Mouse (Mus musculus): Measurements from ENCODE around the gene Med12l. TPM values are rescaled to one million over a fixed set of nuclear protein-coding genes. Genes with fewer than 3 reads are reported as not detected.
A peak's percentile ranks its signal among the peaks of the same experiment; 100 is the strongest.
"Not testable (repeated sequence)": the region's sequence is repeated elsewhere in the genome, so short reads cannot be mapped to it uniquely, and the experiment has no call there.

Med12l gene
- polyA plus RNA-seq, 1 experiment from 2014 or later = 2.9 TPM

GRCm38 (mm10) chr3:59102146-59102545, 96.5 kb downstream of the Med12l start:
- H3K4me3 ChIP-seq = no peak overlapping the region
- H3K4me2 ChIP-seq = no peak overlapping the region
- WGBS = 91% methylated on average over 2 of the region's 2 CpGs
- H3K36me3 ChIP-seq = no peaks in the 10 kb centered on the region
- no peaks in the 10 kb centered on the region for H3K27me3 ChIP-seq
- no peak overlapping the region for H3K27ac ChIP-seq
- H3K4me1 ChIP-seq = peaks cover 4% of the 10 kb centered on the region; the same call in 1 of the 2 replicates
- H3K9ac ChIP-seq = no peak overlapping the region
- no peaks in the 10 kb centered on the region for H3K9me3 ChIP-seq
- ATAC-seq (ENCODE audit: insufficient number of reproducible peaks, insufficient read depth, low FRiP score, low TSS enrichment, low read depth) = no peak

- 85% methylated on average over 4 of the region's 4 CpGs for WGBS
- ATAC-seq (ENCODE audit: insufficient number of reproducible peaks, insufficient read depth, low FRiP score, low TSS enrichment, low read depth) = no peak
- no peaks in the 10 kb centered on the region for H3K9me3 ChIP-seq
Measured at GRCm38 (mm10) chr3:59104462-59104861, 98.8 kb downstream of the Med12l start.

GRCm38 (mm10) chr3:59107439-59107838, 101.8 kb downstream of the Med12l start:
- H3K4me3 ChIP-seq = no peak overlapping the region

More at GRCm38 (mm10) chr3:59104462-59104861, 98.8 kb downstream of the Med12l start:
- no peaks in the 10 kb centered on the region for H3K36me3 ChIP-seq
- H3K27me3 ChIP-seq = no peaks in the 10 kb centered on the region
- H3K4me3 ChIP-seq = no peak overlapping the region
- H3K4me1 ChIP-seq = peaks cover 4% of the 10 kb centered on the region; the same call in 1 of the 2 replicates
- no peak overlapping the region for H3K9ac ChIP-seq
- H3K4me2 ChIP-seq = no peak overlapping the region
- no peak overlapping the region for H3K27ac ChIP-seq

GRCm38 (mm10) chr3:59109834-59110233, 104.2 kb downstream of the Med12l start:
- not testable (repeated sequence) for H3K4me3 ChIP-seq; H3K4me2 ChIP-seq; H3K4me1 ChIP-seq; H3K9ac ChIP-seq; H3K27me3 ChIP-seq; ATAC-seq (ENCODE audit: insufficient number of reproducible peaks, insufficient read depth, low FRiP score, low TSS enrichment, low read depth); H3K9me3 ChIP-seq; H3K36me3 ChIP-seq; H3K27ac ChIP-seq
- WGBS = 93% methylated on average over 3 of the region's 3 CpGs

More at GRCm38 (mm10) chr3:59107439-59107838, 101.8 kb downstream of the Med12l start:
- H3K9ac ChIP-seq = no peak overlapping the region
- 96% methylated on average over 4 of the region's 4 CpGs for WGBS
- no peak overlapping the region for H3K27ac ChIP-seq
- no peaks in the 10 kb centered on the region for H3K36me3 ChIP-seq
- no peaks in the 10 kb centered on the region for H3K27me3 ChIP-seq
- H3K4me2 ChIP-seq = no peak overlapping the region
- no peak for ATAC-seq (ENCODE audit: insufficient number of reproducible peaks, insufficient read depth, low FRiP score, low TSS enrichment, low read depth)
- H3K9me3 ChIP-seq = no peaks in the 10 kb centered on the region
- H3K4me1 ChIP-seq = no peaks in the 10 kb centered on the region

- no peaks in the 10 kb centered on the region; the same call in 1 of the 2 replicates for H3K36me3 ChIP-seq
- no peak overlapping the region for H3K4me3 ChIP-seq
- no peak overlapping the region for H3K4me2 ChIP-seq
- ATAC-seq (ENCODE audit: insufficient number of reproducible peaks, insufficient read depth, low FRiP score, low TSS enrichment, low read depth) = no peak
- no peak overlapping the region for H3K27ac ChIP-seq
- H3K9ac ChIP-seq = no peak overlapping the region
- no peaks in the 10 kb centered on the region for H3K9me3 ChIP-seq
- H3K27me3 ChIP-seq = no peaks in the 10 kb centered on the region
- H3K4me1 ChIP-seq = no peaks in the 10 kb centered on the region
- 81% methylated on average over 3 of the region's 3 CpGs for WGBS
Measured at GRCm38 (mm10) chr3:59111944-59112343, 106.3 kb downstream of the Med12l start.

GRCm38 (mm10) chr3:59113291-59113690, 107.7 kb downstream of the Med12l start:
- H3K4me2 ChIP-seq; H3K9me3 ChIP-seq; ATAC-seq (ENCODE audit: insufficient number of reproducible peaks, insufficient read depth, low FRiP score, low TSS enrichment, low read depth); H3K9ac ChIP-seq; H3K27me3 ChIP-seq; H3K36me3 ChIP-seq; H3K4me1 ChIP-seq; H3K27ac ChIP-seq; H3K4me3 ChIP-seq: not testable (repeated sequence)
- WGBS = 95% methylated on average over 4 of the region's 4 CpGs

- Histone ChIP-seq H3K4me2 (no peak overlapping the region), H3K4me1 (no peaks in the 10 kb centered on the region), H3K9ac (no peak overlapping the region), H3K9me3 (no peaks in the 10 kb centered on the region), H3K27me3 (no peaks in the 10 kb centered on the region), H3K27ac (no peak overlapping the region), H3K36me3 (no peaks in the 10 kb centered on the region; the same call in 1 of the 2 replicates), H3K4me3 (no peak overlapping the region)
- ATAC-seq (ENCODE audit: insufficient number of reproducible peaks, insufficient read depth, low FRiP score, low TSS enrichment, low read depth) = no peak
- WGBS = 70% methylated on average over 8 of the region's 8 CpGs
Measured at GRCm38 (mm10) chr3:59113973-59114517, 108.4 kb downstream of the Med12l start.

GRCm38 (mm10) chr3:59121067-59121730, 115.6 kb downstream of the Med12l start:
- H3K27me3 ChIP-seq = no peaks in the 10 kb centered on the region
- peaks cover 22% of the 10 kb centered on the region; the same call in 1 of the 2 replicates for H3K4me1 ChIP-seq
- no peak for ATAC-seq (ENCODE audit: insufficient number of reproducible peaks, insufficient read depth, low FRiP score, low TSS enrichment, low read depth)
- H3K27ac ChIP-seq = peak overlapping the region; percentile 48
- 24% methylated on average over 7 of the region's 7 CpGs for WGBS
- H3K9me3 ChIP-seq = no peaks in the 10 kb centered on the region
- H3K36me3 ChIP-seq = no peaks in the 10 kb centered on the region
- no peak overlapping the region for H3K4me2 ChIP-seq
- H3K4me3 ChIP-seq = no peak overlapping the region
- H3K9ac ChIP-seq = no peak overlapping the region

- no peak overlapping the region for H3K4me2 ChIP-seq
- no peak overlapping the region for H3K9ac ChIP-seq
- no peak for ATAC-seq (ENCODE audit: insufficient number of reproducible peaks, insufficient read depth, low FRiP score, low TSS enrichment, low read depth)
- no peaks in the 10 kb centered on the region for H3K36me3 ChIP-seq
- WGBS = 52% methylated on average over 7 of the region's 7 CpGs
- peak overlapping the region; percentile 48; the same call in 1 of the 2 replicates for H3K27ac ChIP-seq
- H3K4me1 ChIP-seq = peaks cover 22% of the 10 kb centered on the region; the same call in 1 of the 2 replicates
- no peaks in the 10 kb centered on the region for H3K9me3 ChIP-seq
- no peaks in the 10 kb centered on the region for H3K27me3 ChIP-seq
- no peak overlapping the region for H3K4me3 ChIP-seq
Measured at GRCm38 (mm10) chr3:59121780-59122449, 116.3 kb downstream of the Med12l start.

- Histone ChIP-seq H3K9me3 (no peaks in the 10 kb centered on the region), H3K27me3 (no peaks in the 10 kb centered on the region), H3K4me1 (peaks cover 22% of the 10 kb centered on the region; the same call in 1 of the 2 replicates), H3K36me3 (no peaks in the 10 kb centered on the region), H3K27ac (no peak overlapping the region), H3K9ac (no peak overlapping the region), H3K4me3 (no peak overlapping the region), H3K4me2 (no peak overlapping the region)
- no peak for ATAC-seq (ENCODE audit: insufficient number of reproducible peaks, insufficient read depth, low FRiP score, low TSS enrichment, low read depth)
- WGBS = 69% methylated on average over 5 of the region's 5 CpGs
Measured at GRCm38 (mm10) chr3:59125022-59125421, 119.4 kb downstream of the Med12l start.

- no peaks in the 10 kb centered on the region for H3K9me3 ChIP-seq
- no peaks in the 10 kb centered on the region for H3K36me3 ChIP-seq
- no peak overlapping the region for H3K9ac ChIP-seq
- no peak overlapping the region for H3K27ac ChIP-seq
- no peak overlapping the region for H3K4me2 ChIP-seq
- no peak for ATAC-seq (ENCODE audit: insufficient number of reproducible peaks, insufficient read depth, low FRiP score, low TSS enrichment, low read depth)
- H3K27me3 ChIP-seq = no peaks in the 10 kb centered on the region
- 55% methylated on average over 7 of the region's 7 CpGs for WGBS
- H3K4me3 ChIP-seq = no peak overlapping the region
- peaks cover 26% of the 10 kb centered on the region for H3K4me1 ChIP-seq
Measured at GRCm38 (mm10) chr3:59125783-59126555, 120.3 kb downstream of the Med12l start.

Measured in embryonic facial prominence, embryonic 13.5 days (tissue).